Mouse (Mus musculus) heart, embryonic 14.5 days (tissue): Measurements from ENCODE around the gene Grik3. TPM values are rescaled to one million over a fixed set of nuclear protein-coding genes. Genes with fewer than 3 reads are reported as not detected.

ENCODE experiments used
- ATAC-seq: fragments of 200-750 bp; cut with Nextera tagmentation; 2 replicates; pipeline ENCODE4 v1.8.0; 2017; ENCODE audit warnings: low read depth, moderate TSS enrichment; ENCODE audit not compliant: insufficient number of reproducible peaks, insufficient read depth, low FRiP score
- H3K27ac ChIP-seq, 2 experiments: fragments of 200-500 bp in 1 of 2; fragments of 300-500 bp in 1 of 2; sonication (generic) in 1 of 2; replicated peaks in 1 of 2; 2 replicates each; pipeline ENCODE4 v1.5.1; 2012 to 2014; ENCODE audit warnings: low read depth in 2 of 2, low read length in 2 of 2, control low read depth in 1 of 2, mild to moderate bottlenecking in 1 of 2, mixed read lengths in 1 of 2; ENCODE audit not compliant: control insufficient read depth in 1 of 2, insufficient read depth in 1 of 2
- H3K27me3 ChIP-seq: fragments of 300-500 bp; sonication (generic); 2 replicates; pipeline ENCODE4 v1.6.1; 2014; ENCODE audit warnings: mild to moderate bottlenecking, low read length, control low read depth; ENCODE audit not compliant: control insufficient read depth, insufficient read depth
- H3K36me3 ChIP-seq: fragments of 300-500 bp; sonication (generic); 2 replicates; pipeline ENCODE4 v1.6.1; 2014; ENCODE audit warnings: mild to moderate bottlenecking, control low read depth, low read length, mixed read lengths; ENCODE audit not compliant: control insufficient read depth, insufficient read depth
- H3K4me1 ChIP-seq, 2 experiments: fragments of 200-500 bp in 1 of 2; fragments of 300-500 bp in 1 of 2; sonication (generic) in 1 of 2; 2 replicates each; pipeline ENCODE4 v1.6.1; 2012 to 2014; ENCODE audit warnings: low read length in 2 of 2, control low read depth in 1 of 2, mixed read lengths in 1 of 2; ENCODE audit not compliant: control insufficient read depth in 2 of 2, insufficient read depth in 2 of 2
- H3K4me2 ChIP-seq: fragments of 300-500 bp; sonication (generic); 2 replicates; pipeline ENCODE4 v1.6.1; 2014; ENCODE audit warnings: mild to moderate bottlenecking, low read length
- H3K4me3 ChIP-seq, 2 experiments: fragments of 200-500 bp in 1 of 2; fragments of 300-500 bp in 1 of 2; sonication (generic) in 1 of 2; 2 replicates each; pipeline ENCODE4 v1.5.1; 2012 to 2014; ENCODE audit warnings: low read length in 2 of 2, mild to moderate bottlenecking in 2 of 2, control low read depth in 1 of 2, low read depth in 1 of 2, moderate library complexity in 1 of 2; ENCODE audit not compliant: control insufficient read depth in 1 of 2, insufficient read depth in 1 of 2
- H3K9ac ChIP-seq: fragments of 300-500 bp; sonication (generic); 2 replicates; pipeline ENCODE4 v1.6.1; 2014; ENCODE audit warnings: mild to moderate bottlenecking, low read length
- H3K9me3 ChIP-seq: fragments of 300-500 bp; sonication (generic); 2 replicates; pipeline ENCODE4 v1.6.1; 2016; ENCODE audit warnings: low read length, control low read depth; ENCODE audit not compliant: control insufficient read depth
- WGBS: fragments of 180-500 bp; shearing (Covaris S2); extraction: QIAGEN DNeasy Blood & Tissue Kit; methylation state at CpG from one replicate; pipeline ENCODE4 v1.1.7; 2014; 5-methylcytosine and 5-hydroxymethylcytosine counted together
- polyA plus RNA-seq: library from polyadenylated mRNA; unstranded; fragments of >200 nt; fragmentation: Nextera tagmentation; extraction: Ambion mirVana; gene quantifications from 2 replicates; pipeline ENCODE4 v1.2.1, GENCODE M21; 2014

The Grik3 gene
- polyA plus RNA-seq, 1 experiment from 2014 or later = 0.22 TPM

DNA sequence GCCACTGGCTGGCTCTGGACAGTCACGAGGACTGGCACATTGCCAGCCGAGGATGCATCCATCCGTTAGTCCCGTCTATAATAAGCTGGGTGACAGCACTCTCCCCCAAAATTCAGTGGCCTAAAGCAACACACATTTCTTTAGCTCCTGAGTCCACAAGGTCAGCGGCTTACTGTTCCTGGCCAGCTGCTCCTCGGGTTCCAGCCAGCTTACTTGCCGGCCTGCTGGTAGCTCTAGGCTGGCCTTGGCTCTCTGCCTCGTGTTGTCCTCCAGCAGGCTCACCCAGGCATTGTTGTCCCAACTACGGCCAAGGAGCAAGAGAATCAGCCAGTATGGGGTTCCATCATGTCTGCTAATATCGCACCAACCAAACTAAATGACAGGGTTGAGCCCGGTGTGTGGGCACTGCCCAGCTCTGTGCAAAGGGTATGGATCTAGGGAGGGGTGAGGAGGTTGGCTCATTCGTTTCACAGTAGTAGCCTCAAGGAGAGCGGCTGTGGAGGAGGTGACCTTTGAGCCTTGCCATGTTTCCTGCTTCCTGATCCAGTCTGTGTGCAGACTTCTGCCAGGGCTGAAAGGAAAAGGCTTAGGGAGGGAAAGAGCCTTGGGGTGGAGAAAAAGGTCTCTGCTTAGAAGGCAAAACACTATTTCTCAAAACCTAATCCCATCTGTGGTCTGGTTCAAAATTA lies 146.3 kb downstream of the Grik3 start:
- no peak for ATAC-seq
- Histone ChIP-seq H3K4me3 (no peak overlapping the region), H3K27me3 (no peaks in the 10 kb centered on the region), H3K9ac (no peak overlapping the region), H3K4me2 (no peak overlapping the region), H3K27ac (peak overlapping the region in 1 of 2 experiments; percentile 11; a peak in 2 of 4 replicates), H3K9me3 (no peaks in the 10 kb centered on the region), H3K4me1 (peaks cover 42 to 47% of the 10 kb centered on the region in 2 experiments), H3K36me3 (no peaks in the 10 kb centered on the region)
- 49% methylated on average over 13 of the region's 13 CpGs for WGBS

DNA sequence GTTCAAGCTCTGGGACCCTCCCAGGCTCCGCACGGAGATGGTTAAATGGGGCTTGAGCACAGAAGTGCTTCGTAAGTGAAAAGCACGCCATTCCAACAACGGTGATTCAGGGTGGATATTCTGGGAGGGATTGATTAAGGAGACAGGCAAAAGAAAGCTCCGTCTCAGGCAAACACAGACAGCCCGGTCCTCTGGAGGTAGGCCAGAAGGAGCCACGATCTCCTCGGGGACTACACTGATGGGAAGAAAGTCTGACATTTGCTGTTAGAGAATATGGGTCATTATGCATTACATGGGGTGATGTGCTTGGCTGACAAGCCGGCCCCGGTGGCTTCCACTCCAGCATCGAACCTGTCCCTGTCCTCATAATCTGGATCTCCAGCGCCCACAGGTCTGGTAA lies 146.9 kb downstream of the Grik3 start:
- Histone ChIP-seq H3K27ac (no peak overlapping the region), H3K4me1 (peaks cover 45 to 53% of the 10 kb centered on the region in 2 experiments), H3K27me3 (no peaks in the 10 kb centered on the region), H3K9ac (no peak overlapping the region), H3K36me3 (no peaks in the 10 kb centered on the region), H3K9me3 (no peaks in the 10 kb centered on the region), H3K4me2 (no peak overlapping the region), H3K4me3 (no peak overlapping the region)
- no peak for ATAC-seq
- WGBS = 76% methylated on average over 13 of the region's 13 CpGs

DNA sequence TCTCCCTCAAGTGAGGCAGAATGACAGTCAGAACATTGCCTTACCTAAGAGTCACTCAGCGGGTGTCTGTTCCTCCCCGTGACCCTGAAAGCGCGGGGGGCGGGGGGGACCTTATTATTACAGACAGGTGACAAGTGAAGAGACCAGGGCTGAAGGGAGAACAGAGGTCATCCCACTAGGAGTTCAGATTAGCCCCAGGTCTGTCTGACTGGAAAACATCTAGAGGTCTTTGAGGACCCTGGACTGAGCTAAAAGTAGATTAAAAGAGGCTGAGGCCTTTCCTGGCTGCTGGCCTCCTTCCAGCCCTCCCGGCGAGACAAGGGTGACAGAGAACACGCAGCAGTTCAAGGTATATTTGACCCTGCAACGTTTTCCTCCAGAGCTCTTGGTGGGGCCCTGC lies 150.0 kb downstream of the Grik3 start:
- Histone ChIP-seq H3K4me1 (peaks cover 56 to 61% of the 10 kb centered on the region in 2 experiments), H3K4me3 (no peak overlapping the region), H3K27ac (peak overlapping the region; percentile 98 to 99), H3K9ac (peak overlapping the region; percentile 47), H3K4me2 (peak overlapping the region; percentile 49), H3K36me3 (no peaks in the 10 kb centered on the region), H3K9me3 (no peaks in the 10 kb centered on the region), H3K27me3 (no peaks in the 10 kb centered on the region)
- peak; percentile 74 for ATAC-seq
- WGBS = 15% methylated on average over 9 of the region's 9 CpGs

DNA sequence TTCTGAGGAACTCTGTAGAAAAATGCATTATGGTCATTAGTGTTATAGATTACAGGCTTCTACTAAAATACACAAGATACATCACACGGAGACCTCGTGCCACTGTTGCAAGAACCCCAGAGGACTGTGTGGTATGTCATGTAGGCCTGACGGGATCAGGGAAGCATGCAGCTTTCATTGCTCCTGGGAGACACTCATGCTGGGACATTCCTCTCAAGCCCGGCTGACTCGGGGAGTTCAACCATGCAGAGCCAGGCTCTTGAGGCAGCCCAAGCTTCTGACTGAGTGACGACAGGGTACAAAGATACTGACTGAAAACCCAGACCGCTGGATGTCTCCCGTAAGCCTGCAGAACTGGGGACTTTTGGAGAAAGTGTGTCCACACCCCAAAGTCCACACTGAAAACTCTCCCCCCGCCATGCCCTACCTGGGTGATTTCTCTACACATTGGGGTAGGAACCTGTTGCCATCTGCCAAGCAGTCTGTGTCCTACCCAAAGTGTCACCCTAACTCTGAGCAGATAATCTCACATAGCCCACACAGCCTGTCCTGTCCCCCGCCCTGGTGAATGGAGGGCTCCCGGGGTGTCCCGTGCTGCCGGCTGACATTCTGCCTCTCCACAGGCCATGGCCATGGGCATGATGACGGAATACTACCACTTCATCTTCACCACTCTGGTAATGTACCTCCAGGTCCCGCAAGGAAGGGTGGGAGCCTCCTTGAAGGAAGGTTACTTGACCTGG lies 150.6 kb downstream of the Grik3 start:
- Histone ChIP-seq H3K9me3 (no peaks in the 10 kb centered on the region), H3K36me3 (no peaks in the 10 kb centered on the region), H3K27me3 (no peaks in the 10 kb centered on the region), H3K27ac (peak overlapping the region; percentile 98 to 99), H3K4me2 (peak overlapping the region; percentile 49), H3K4me3 (no peak overlapping the region), H3K9ac (peak overlapping the region; percentile 54; the same call in 1 of the 2 replicates), H3K4me1 (peaks cover 54 to 59% of the 10 kb centered on the region in 2 experiments)
- ATAC-seq = peak; percentile 82
- 27% methylated on average over 15 of the region's 15 CpGs for WGBS

DNA sequence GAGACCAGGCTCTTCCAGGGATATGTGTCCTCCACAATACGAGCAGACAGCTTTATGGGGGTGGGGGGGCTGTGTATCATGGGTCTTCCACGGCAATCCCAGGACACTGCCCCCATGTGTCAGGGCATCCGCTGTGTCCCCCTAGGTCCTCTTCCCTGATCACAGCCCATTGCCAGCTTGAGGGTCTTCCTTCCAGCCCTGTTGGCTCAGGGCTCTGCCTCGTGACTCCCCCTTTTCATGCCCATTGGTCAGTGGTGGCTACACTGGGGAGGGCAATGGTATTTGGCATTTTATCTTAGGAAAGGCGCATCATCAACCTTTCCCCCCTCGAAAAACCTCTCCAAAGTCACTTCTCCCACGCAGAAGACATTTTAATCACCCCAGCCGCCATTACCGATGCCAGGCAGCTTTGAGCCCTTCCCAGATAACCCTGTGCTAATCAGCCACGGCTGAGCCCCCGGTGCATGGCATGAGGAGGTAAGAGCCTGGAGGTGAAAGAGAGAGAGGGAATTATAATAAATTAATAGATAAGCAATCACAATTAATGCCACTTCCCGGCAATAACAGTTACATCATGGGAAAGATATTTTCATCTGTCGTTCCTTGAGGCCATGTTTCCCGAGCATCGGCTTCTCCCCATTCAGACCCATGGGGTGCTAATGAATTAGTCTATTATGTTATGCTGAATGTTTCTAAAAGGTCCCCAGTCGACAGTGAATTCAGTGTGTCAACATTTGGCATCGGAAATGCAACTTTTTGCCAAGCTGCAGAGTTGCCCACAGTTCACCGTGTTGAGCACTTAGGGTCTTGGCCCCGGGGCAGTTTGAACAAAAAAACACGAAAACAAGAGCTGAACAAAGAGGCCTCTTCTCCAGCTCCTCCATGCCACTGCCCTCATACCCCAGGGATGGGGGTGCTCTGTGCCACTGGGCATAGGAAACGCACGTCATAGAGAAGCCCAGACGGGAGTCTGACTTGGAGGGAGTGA lies 154.4 kb downstream of the Grik3 start:
- H3K4me2 ChIP-seq = no peak overlapping the region
- H3K4me3 ChIP-seq = no peak overlapping the region
- H3K9ac ChIP-seq = no peak overlapping the region
- WGBS = 77% methylated on average over 23 of the region's 23 CpGs
- no peaks in the 10 kb centered on the region for H3K36me3 ChIP-seq
- no peaks in the 10 kb centered on the region for H3K9me3 ChIP-seq
- H3K27me3 ChIP-seq = no peaks in the 10 kb centered on the region
- ATAC-seq = no peak
- H3K27ac ChIP-seq = no peak overlapping the region
- peaks cover 26 to 33% of the 10 kb centered on the region in 2 experiments for H3K4me1 ChIP-seq

DNA sequence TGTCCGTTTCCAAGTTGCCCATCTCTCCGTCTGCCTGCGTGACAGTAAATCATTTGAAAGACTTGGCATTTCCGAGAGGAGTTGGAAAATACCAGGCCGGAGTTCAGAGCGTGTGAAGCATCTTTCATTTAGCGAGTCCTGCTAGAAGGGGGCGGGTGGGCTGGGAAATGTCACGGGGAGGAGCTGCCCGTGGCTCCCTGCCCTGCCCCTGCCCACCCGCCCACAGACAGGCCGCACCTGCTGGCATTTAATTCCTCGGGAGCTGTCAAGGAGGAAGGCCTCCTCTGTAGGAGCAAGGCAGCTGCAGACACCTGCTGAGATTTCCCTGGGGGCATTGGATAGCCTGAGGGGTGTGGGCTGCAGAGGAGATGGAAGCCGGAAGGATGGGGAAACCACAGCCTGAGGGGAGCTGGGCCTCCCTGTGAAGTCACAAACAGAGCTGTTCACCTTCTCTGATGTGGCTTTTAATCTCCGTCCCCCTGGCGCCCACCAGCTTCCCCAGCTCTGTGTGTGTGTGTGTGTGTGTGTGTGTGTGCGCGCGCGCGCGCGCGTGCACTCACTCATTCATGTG lies 161.3 kb downstream of the Grik3 start:
- Histone ChIP-seq H3K36me3 (no peaks in the 10 kb centered on the region), H3K27ac (no peak overlapping the region), H3K4me2 (no peak overlapping the region), H3K27me3 (no peaks in the 10 kb centered on the region), H3K9me3 (no peaks in the 10 kb centered on the region), H3K4me3 (no peak overlapping the region), H3K9ac (no peak overlapping the region), H3K4me1 (peaks cover 2 to 7% of the 10 kb centered on the region in 2 experiments; a peak in 2 of 4 replicates)
- WGBS = 50% methylated on average over 24 of the region's 24 CpGs
- no peak for ATAC-seq

DNA sequence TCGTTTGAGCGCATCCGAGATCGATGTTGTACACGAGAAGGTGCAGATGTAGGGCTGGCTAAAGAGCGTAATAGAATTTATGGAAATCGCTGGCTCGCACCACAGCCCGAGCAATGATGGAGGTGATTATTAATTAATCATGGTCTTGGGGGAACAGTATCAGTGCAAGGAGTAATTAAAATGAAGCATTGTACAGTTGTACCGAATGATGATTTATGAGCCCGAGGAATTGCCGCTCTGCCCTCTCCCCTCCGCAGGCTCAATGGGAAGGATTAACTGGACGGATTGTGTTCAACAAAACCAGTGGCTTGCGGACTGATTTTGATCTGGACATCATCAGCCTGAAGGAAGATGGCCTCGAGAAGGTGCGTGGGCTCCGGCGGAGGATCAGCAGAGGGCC lies 165.5 kb downstream of the Grik3 start:
- 88% methylated on average over 19 of the region's 19 CpGs for WGBS
- ATAC-seq = no peak
- Histone ChIP-seq H3K4me3 (no peak overlapping the region), H3K4me1 (peaks cover 2 to 7% of the 10 kb centered on the region in 2 experiments; a peak in 2 of 4 replicates), H3K27ac (no peak overlapping the region), H3K9ac (no peak overlapping the region), H3K27me3 (no peaks in the 10 kb centered on the region), H3K36me3 (no peaks in the 10 kb centered on the region), H3K4me2 (no peak overlapping the region), H3K9me3 (no peaks in the 10 kb centered on the region)
